Mouse (Mus musculus) ES-Bruce4 (cell line): ENCODE results near the gene Atf4.

Experiments
- CTCF ChIP-seq: IDR thresholded peaks from one replicate; pipeline ENCODE4 v1.8.1; 2011; ENCODE audit warnings: low read depth, low read length
- POLR2A ChIP-seq: IDR thresholded peaks from one replicate; pipeline ENCODE4 v1.8.1; 2011; ENCODE audit warnings: low read length; ENCODE audit not compliant: insufficient read depth

DNA sequence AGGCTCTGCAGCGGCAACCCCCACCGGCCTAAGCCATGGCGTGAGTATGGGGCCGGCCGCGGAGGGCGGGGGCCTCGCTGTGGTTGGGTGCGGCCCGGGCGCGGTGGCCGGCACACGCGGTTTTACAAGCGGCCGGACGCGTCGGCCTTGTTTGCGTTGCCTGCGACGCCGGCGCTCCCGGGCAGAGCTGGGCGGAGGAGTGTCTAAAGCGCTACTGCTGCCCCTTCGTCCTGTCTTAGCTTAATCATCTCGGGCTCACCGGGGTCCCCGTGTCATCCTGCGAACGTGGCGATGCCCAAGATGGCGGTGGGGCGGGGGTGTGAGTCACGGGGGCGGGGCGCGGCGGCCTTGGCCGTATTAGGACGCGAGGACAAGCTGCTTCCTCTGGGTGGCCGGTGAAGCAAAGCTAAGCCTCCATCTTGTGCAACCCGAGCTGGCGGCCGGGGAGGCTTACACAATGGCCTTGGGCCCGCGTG is 700 bp downstream of the Atf4 start:
- no peak for TF ChIP-seq CTCF
- no peak for TF ChIP-seq POLR2A
